Mouse (Mus musculus) heart, embryonic 13.5 days (tissue): ENCODE measurements around the gene Sun2. TPM values are rescaled to one million over a fixed set of nuclear protein-coding genes. Genes with fewer than 3 reads are reported as not detected.
A peak's percentile ranks its signal among the peaks of the same experiment; 100 is the strongest.

Source experiments
- ATAC-seq: fragments of 200-750 bp; cut with Nextera tagmentation; 2 replicates; pipeline ENCODE4 v1.8.0; 2017; ENCODE audit warnings: moderate TSS enrichment; ENCODE audit not compliant: insufficient number of reproducible peaks, low FRiP score, low TSS enrichment; ENCODE audit errors: extremely low read depth
- H3K27ac ChIP-seq: fragments of 300-500 bp; sonication (generic); replicated peaks from 2 replicates; pipeline ENCODE4 v1.5.1; 2015; ENCODE audit warnings: moderate library complexity, mild to moderate bottlenecking, inconsistent platforms
- H3K27me3 ChIP-seq: fragments of 300-500 bp; sonication (generic); replicated peaks from 2 replicates; pipeline ENCODE4 v1.6.1; 2015; ENCODE audit warnings: mild to moderate bottlenecking, inconsistent platforms
- H3K36me3 ChIP-seq: fragments of 300-500 bp; sonication (generic); 2 replicates; pipeline ENCODE4 v1.6.1; 2015; ENCODE audit warnings: mild to moderate bottlenecking, inconsistent platforms
- H3K4me1 ChIP-seq: fragments of 300-500 bp; sonication (generic); 2 replicates; pipeline ENCODE4 v1.6.1; 2015; ENCODE audit warnings: inconsistent platforms
- H3K4me2 ChIP-seq: fragments of 300-500 bp; sonication (generic); 2 replicates; pipeline ENCODE4 v1.6.1; 2015; ENCODE audit warnings: inconsistent platforms, mild to moderate bottlenecking, moderate library complexity
- H3K4me3 ChIP-seq: fragments of 300-500 bp; sonication (generic); 2 replicates; pipeline ENCODE4 v1.5.1; 2015; ENCODE audit warnings: moderate library complexity, mild to moderate bottlenecking, inconsistent platforms
- H3K9ac ChIP-seq: fragments of 300-500 bp; sonication (generic); 2 replicates; pipeline ENCODE4 v1.6.1; 2015; ENCODE audit warnings: inconsistent platforms, mild to moderate bottlenecking, moderate library complexity
- H3K9me3 ChIP-seq: fragments of 300-500 bp; sonication (generic); 2 replicates; pipeline ENCODE4 v1.6.1; 2016; ENCODE audit warnings: inconsistent platforms
- whole genome bisulfite sequencing: fragments of 180-500 bp; shearing (Covaris S2); methylation state at CpG from one replicate; pipeline ENCODE4 v1.1.7; 2015; ENCODE audit warnings: mixed read lengths; 5-methylcytosine and 5-hydroxymethylcytosine counted together
- polyA plus RNA-seq: library from polyadenylated mRNA; unstranded; fragments of >200 nt; fragmentation: Nextera tagmentation; extraction: Ambion mirVana; gene quantifications from 2 replicates; pipeline ENCODE4 v1.2.1, GENCODE M21; 2015

Sun2 gene
- polyA plus RNA-seq, 1 experiment from 2014 or later, result 5.3 TPM

GRCm38 (mm10) chr15:79720796-79721195, 21.5 kb downstream of the Sun2 start:
- Histone ChIP-seq H3K4me2 (no peak overlapping the region), H3K9ac (no peak overlapping the region), H3K4me1 (no peaks in the 10 kb centered on the region), H3K27me3 (no peaks in the 10 kb centered on the region), H3K4me3 (no peak overlapping the region), H3K36me3 (peaks cover 78% of the 10 kb centered on the region), H3K9me3 (no peaks in the 10 kb centered on the region), H3K27ac (no peak overlapping the region)
- WGBS, result 87% methylated on average over 4 of the region's 4 CpGs
- no peak for ATAC-seq

DNA sequence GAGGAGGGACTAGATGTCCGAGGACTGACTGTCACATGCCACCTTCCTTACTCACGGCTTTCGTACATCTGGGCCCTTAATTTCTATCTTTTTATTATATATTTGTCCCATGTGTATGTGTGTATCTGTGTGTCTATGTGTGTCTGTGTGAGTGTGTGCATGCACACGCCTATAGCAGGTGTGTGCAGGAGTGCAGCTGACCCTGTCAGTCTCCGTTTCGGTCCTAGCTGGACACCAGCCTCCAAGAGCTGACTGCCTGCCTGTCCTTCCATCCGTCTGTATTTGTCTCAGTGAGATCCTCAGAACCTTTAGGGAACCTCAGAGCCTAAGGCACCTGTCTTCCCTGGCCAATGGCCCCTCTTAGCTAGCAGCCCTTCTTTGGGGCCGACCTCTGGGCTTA, 22.1 kb downstream of the Sun2 start:
- WGBS, result 83% methylated on average over 8 of the region's 8 CpGs
- no peak overlapping the region for H3K27ac ChIP-seq
- H3K27me3 ChIP-seq, result no peaks in the 10 kb centered on the region
- H3K36me3 ChIP-seq, result peaks cover 78% of the 10 kb centered on the region
- no peak overlapping the region for H3K9ac ChIP-seq
- H3K4me2 ChIP-seq, result no peak overlapping the region
- H3K9me3 ChIP-seq, result no peaks in the 10 kb centered on the region
- no peaks in the 10 kb centered on the region for H3K4me1 ChIP-seq
- ATAC-seq, result no peak
- H3K4me3 ChIP-seq, result no peak overlapping the region

GRCm38 (mm10) chr15:79716710-79717109, 25.6 kb downstream of the Sun2 start:
- no peak overlapping the region for H3K4me3 ChIP-seq
- H3K4me2 ChIP-seq, result no peak overlapping the region
- 90% methylated on average over 6 of the region's 6 CpGs for WGBS
- no peaks in the 10 kb centered on the region for H3K9me3 ChIP-seq
- no peak for ATAC-seq
- no peak overlapping the region for H3K9ac ChIP-seq
- H3K27ac ChIP-seq, result no peak overlapping the region
- peaks cover 97% of the 10 kb centered on the region for H3K36me3 ChIP-seq
- no peaks in the 10 kb centered on the region for H3K4me1 ChIP-seq
- no peaks in the 10 kb centered on the region for H3K27me3 ChIP-seq

GRCm38 (mm10) chr15:79715646-79716045, 26.7 kb downstream of the Sun2 start:
- Histone ChIP-seq H3K36me3 (peaks cover 100% of the 10 kb centered on the region), H3K27ac (no peak overlapping the region), H3K4me1 (no peaks in the 10 kb centered on the region), H3K9me3 (no peaks in the 10 kb centered on the region), H3K4me2 (no peak overlapping the region), H3K27me3 (no peaks in the 10 kb centered on the region), H3K9ac (no peak overlapping the region), H3K4me3 (no peak overlapping the region)
- WGBS, result 86% methylated on average over 7 of the region's 7 CpGs
- ATAC-seq, result no peak

- ATAC-seq, result no peak
- H3K9me3 ChIP-seq, result no peaks in the 10 kb centered on the region
- peaks cover 5% of the 10 kb centered on the region; the same call in 1 of the 2 replicates for H3K4me1 ChIP-seq
- no peaks in the 10 kb centered on the region for H3K27me3 ChIP-seq
- H3K4me2 ChIP-seq, result no peak overlapping the region
- no peak overlapping the region for H3K27ac ChIP-seq
- H3K9ac ChIP-seq, result no peak overlapping the region
- WGBS, result 88% methylated on average over 5 of the region's 5 CpGs
- peaks cover 68% of the 10 kb centered on the region for H3K36me3 ChIP-seq
- H3K4me3 ChIP-seq, result no peak overlapping the region
These were observed 34.0 kb downstream of the Sun2 start for GRCm38 (mm10) chr15:79708229-79708822.

GRCm38 (mm10) chr15:79706603-79707214, 35.6 kb downstream of the Sun2 start:
- H3K4me2 ChIP-seq, result no peak overlapping the region
- no peaks in the 10 kb centered on the region for H3K9me3 ChIP-seq
- peaks cover 5% of the 10 kb centered on the region; the same call in 1 of the 2 replicates for H3K4me1 ChIP-seq
- no peak for ATAC-seq
- H3K27ac ChIP-seq, result no peak overlapping the region
- no peak overlapping the region for H3K4me3 ChIP-seq
- H3K9ac ChIP-seq, result no peak overlapping the region
- no peaks in the 10 kb centered on the region for H3K27me3 ChIP-seq
- peaks cover 52% of the 10 kb centered on the region for H3K36me3 ChIP-seq
- whole genome bisulfite sequencing, result 69% methylated on average over 17 of the region's 17 CpGs

DNA sequence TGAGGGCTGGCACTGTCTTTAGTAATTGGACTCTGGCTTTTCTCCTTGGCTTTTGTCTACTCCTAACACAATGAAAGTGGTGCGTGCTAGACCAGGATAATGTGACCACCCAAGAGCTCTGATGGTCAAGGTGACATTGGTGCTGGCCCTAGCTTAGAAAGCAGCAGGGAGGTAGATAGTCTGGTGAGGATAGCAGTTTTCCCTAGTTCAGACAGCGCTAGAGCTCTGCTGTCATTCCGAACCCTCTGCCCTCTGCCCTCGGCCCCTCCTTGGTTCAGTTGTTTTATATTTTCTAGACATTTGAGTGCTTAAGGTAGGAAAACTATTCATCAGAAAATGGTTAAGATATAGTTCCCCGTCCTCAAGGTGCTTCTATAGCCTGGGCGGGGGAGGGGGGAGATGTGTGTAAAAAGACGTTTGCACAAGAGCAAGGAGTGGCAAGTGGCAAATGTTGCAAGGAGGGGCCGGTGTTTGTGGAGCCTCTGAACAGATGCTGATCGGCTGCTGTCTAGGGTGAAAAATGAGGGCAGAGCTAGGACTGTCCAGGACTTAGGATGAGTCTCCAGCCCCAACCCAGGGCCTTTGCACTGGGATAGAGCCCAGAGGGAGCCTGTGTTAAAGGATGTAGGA, 44.7 kb downstream of the Sun2 start:
- Histone ChIP-seq H3K4me1 (peaks cover 43% of the 10 kb centered on the region), H3K36me3 (peaks cover 33% of the 10 kb centered on the region), H3K27me3 (no peaks in the 10 kb centered on the region), H3K4me2 (no peak overlapping the region), H3K4me3 (no peak overlapping the region), H3K9ac (no peak overlapping the region), H3K27ac (no peak overlapping the region), H3K9me3 (no peaks in the 10 kb centered on the region)
- ATAC-seq, result no peak
- WGBS, result 76% methylated on average over 9 of the region's 9 CpGs

DNA sequence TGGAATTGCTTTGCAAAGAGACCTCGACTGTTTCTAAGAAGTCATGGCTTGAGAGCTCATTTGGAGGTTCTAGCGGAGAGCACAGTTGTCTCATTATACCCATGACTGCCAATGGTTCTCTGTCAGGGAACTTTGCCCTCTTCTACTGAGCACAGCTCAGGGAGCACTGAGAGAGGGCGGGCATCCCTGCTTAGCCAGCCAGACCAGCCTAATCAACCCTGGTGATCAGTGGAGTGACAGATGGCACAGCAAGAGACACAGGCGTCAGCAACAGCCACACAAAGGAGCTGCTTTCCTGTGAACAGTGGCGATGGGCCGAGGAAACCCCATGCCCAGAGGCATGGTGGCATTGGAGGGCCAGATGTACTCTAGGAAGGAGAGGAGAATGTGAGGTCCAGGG, 45.3 kb downstream of the Sun2 start:
- WGBS, result 79% methylated on average over 6 of the region's 6 CpGs

GRCm38 (mm10) chr15:79696508-79696907, 45.8 kb downstream of the Sun2 start:
- no peak overlapping the region for H3K4me3 ChIP-seq
- no peak for ATAC-seq
- H3K27me3 ChIP-seq, result no peaks in the 10 kb centered on the region
- WGBS, result 85% methylated on average over 2 of the region's 2 CpGs
- no peak overlapping the region for H3K4me2 ChIP-seq
- H3K4me1 ChIP-seq, result peaks cover 55% of the 10 kb centered on the region
- no peak overlapping the region for H3K27ac ChIP-seq
- H3K9me3 ChIP-seq, result no peaks in the 10 kb centered on the region
- H3K36me3 ChIP-seq, result peaks cover 33% of the 10 kb centered on the region
- H3K9ac ChIP-seq, result no peak overlapping the region

More for the DNA sequence above, 45.3 kb downstream of the Sun2 start:
- H3K4me2 ChIP-seq, result no peak overlapping the region
- no peak overlapping the region for H3K27ac ChIP-seq
- H3K27me3 ChIP-seq, result no peaks in the 10 kb centered on the region
- H3K4me3 ChIP-seq, result no peak overlapping the region
- H3K9me3 ChIP-seq, result no peaks in the 10 kb centered on the region
- H3K36me3 ChIP-seq, result peaks cover 33% of the 10 kb centered on the region
- ATAC-seq, result no peak
- H3K4me1 ChIP-seq, result peaks cover 50% of the 10 kb centered on the region
- H3K9ac ChIP-seq, result no peak overlapping the region

DNA sequence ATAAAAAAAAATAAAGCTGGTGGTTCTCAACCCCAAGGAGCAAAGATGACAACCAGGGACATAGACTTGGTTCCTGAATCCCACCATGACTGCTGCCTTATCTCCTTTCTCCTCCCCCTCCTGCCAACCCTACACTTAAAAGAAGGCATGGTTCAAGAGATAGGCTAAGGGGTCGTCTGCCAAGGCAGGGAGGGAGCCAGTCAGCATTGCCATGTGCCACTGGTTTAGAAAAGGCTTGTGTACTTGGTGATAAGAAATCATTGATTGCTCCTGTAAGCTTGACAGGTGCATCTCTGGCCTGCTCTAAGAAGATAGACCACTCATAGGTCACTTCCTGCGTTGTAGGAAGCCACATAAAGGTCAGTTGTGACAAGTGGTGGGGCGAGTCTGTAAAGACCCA, 46.8 kb downstream of the Sun2 start:
- no peaks in the 10 kb centered on the region for H3K27me3 ChIP-seq
- peaks cover 57% of the 10 kb centered on the region for H3K4me1 ChIP-seq
- WGBS, result 28% methylated on average over 3 of the region's 3 CpGs
- H3K36me3 ChIP-seq, result peaks cover 33% of the 10 kb centered on the region
- H3K9me3 ChIP-seq, result no peaks in the 10 kb centered on the region
- ATAC-seq, result no peak
- no peak overlapping the region for H3K9ac ChIP-seq
- no peak overlapping the region for H3K4me2 ChIP-seq
- H3K27ac ChIP-seq, result no peak overlapping the region
- no peak overlapping the region for H3K4me3 ChIP-seq

DNA sequence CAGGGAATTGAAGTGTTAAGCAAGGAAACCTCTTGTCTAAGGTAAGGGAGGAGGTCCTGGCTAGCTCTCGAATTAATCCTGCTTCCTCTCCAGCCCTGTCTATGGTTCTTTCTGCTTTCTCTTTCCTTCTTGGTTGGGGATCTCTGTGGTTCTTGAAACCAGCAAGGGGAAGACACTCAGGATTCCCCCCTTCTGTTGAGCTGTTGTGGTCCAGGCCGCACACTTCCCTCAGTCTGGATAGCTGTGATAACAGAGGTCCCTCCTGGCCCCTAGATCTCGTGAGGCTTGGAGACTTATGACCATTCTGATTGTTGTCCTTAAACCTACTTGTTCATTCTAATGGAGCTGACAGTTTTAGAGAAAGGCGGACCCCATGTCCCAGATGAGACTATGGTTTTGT, 47.8 kb downstream of the Sun2 start:
- H3K4me2 ChIP-seq, result peak overlapping the region; percentile 85

DNA sequence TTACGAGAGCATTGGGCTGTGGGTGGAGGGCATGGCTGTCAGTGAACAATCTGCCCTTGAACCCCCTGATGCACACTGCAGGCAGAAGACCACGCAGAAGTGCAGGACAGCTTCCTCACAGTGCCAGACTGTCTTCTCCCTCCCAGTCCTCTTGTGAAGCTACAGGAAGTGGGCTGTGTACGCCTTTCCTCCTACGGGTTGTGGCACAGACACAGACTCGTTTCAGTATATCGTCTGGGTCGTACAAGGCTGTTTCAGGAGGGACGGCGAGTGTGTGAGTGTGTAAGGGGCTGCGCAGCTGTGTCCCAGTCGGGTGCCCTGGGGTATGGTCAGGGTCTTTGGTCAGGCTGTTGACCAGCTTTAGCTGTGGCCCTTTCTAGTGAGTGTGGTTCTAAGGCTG, 48.6 kb downstream of the Sun2 start:
- Histone ChIP-seq H3K4me2 (peak overlapping the region; percentile 85), H3K27me3 (no peaks in the 10 kb centered on the region), H3K9me3 (no peaks in the 10 kb centered on the region), H3K27ac (no peak overlapping the region), H3K4me3 (peak overlapping the region; percentile 19), H3K36me3 (peaks cover 28% of the 10 kb centered on the region), H3K4me1 (peaks cover 66% of the 10 kb centered on the region), H3K9ac (no peak overlapping the region)
- no peak for ATAC-seq
- WGBS, result 65% methylated on average over 11 of the region's 11 CpGs

More for the DNA sequence above, 47.8 kb downstream of the Sun2 start:
- no peaks in the 10 kb centered on the region for H3K27me3 ChIP-seq
- no peak overlapping the region for H3K4me3 ChIP-seq
- 70% methylated on average over 4 of the region's 4 CpGs for WGBS
- H3K36me3 ChIP-seq, result peaks cover 33% of the 10 kb centered on the region
- no peaks in the 10 kb centered on the region for H3K9me3 ChIP-seq
- H3K4me1 ChIP-seq, result peaks cover 63% of the 10 kb centered on the region
- ATAC-seq, result no peak
- no peak overlapping the region for H3K27ac ChIP-seq
- peak overlapping the region; percentile 5; the same call in 1 of the 2 replicates for H3K9ac ChIP-seq
